Mouse (Mus musculus) mature B cell (primary cell): ENCODE data around the gene Dnajb4.
"Not testable (repeated sequence)": the region's sequence is repeated elsewhere in the genome, so short reads cannot be mapped to it uniquely, and the experiment has no call there.

ENCODE experiments used
- in situ Hi-C: fragments of 300-500 bp; cut with MboI; formaldehyde crosslinking; loops from 2 replicates; pipeline ENCODE4 v1.14.3; 2019

Gene Dnajb4

GRCm38 (mm10) chr3:152209967-152210634 is at the start of gene Dnajb4, which contains the start of gene Fubp1:
Gene Dnajb4 (minus strand): TSS chr3:152210302.
Gene Fubp1 (plus strand): TSS chr3:152210422.
- in situ Hi-C loops, result no loop called here

- in situ Hi-C loops, result not testable (repeated sequence)
Observed at GRCm38 (mm10) chr3:152259409-152259808, 49.3 kb upstream of the Dnajb4 start.

- in situ Hi-C loops, result no loop called here
Observed at GRCm38 (mm10) chr3:152257528-152257927, 47.4 kb upstream of the Dnajb4 start.

- in situ Hi-C loops, result no loop called here
Observed at GRCm38 (mm10) chr3:152250487-152250886, 40.4 kb upstream of the Dnajb4 start.

GRCm38 (mm10) chr3:152247708-152248107 is 37.6 kb upstream of the Dnajb4 start:
- in situ Hi-C loops, result no loop called here

- in situ Hi-C loops, result no loop called here
Observed at GRCm38 (mm10) chr3:152245273-152245910, 35.3 kb upstream of the Dnajb4 start.

- in situ Hi-C loops, result no loop called here
Observed at GRCm38 (mm10) chr3:152243304-152243703, 33.2 kb upstream of the Dnajb4 start.

GRCm38 (mm10) chr3:152241098-152241497 is 31.0 kb upstream of the Dnajb4 start:
- in situ Hi-C loops, result no loop called here

- in situ Hi-C loops, result no loop called here
Observed at GRCm38 (mm10) chr3:152239592-152239991, 29.5 kb upstream of the Dnajb4 start.

- in situ Hi-C loops, result no loop called here
Observed at GRCm38 (mm10) chr3:152238836-152239235, 28.7 kb upstream of the Dnajb4 start.

GRCm38 (mm10) chr3:152235805-152236204 is 25.7 kb upstream of the Dnajb4 start:
- in situ Hi-C loops, result no loop called here

GRCm38 (mm10) chr3:152235238-152235637 is 25.1 kb upstream of the Dnajb4 start:
- in situ Hi-C loops, result no loop called here

GRCm38 (mm10) chr3:152231333-152232100 is 21.4 kb upstream of the Dnajb4 start:
- in situ Hi-C loops, result no loop called here

GRCm38 (mm10) chr3:152229271-152229670 is 19.2 kb upstream of the Dnajb4 start:
- in situ Hi-C loops, result no loop called here

GRCm38 (mm10) chr3:152228843-152229242 is 18.7 kb upstream of the Dnajb4 start:
- in situ Hi-C loops, result no loop called here

GRCm38 (mm10) chr3:152225906-152226305 is 15.8 kb upstream of the Dnajb4 start:
- in situ Hi-C loops, result no loop called here

- in situ Hi-C loops, result no loop called here
Observed at GRCm38 (mm10) chr3:152224918-152225317, 14.8 kb upstream of the Dnajb4 start.

- in situ Hi-C loops, result no loop called here
Observed at GRCm38 (mm10) chr3:152213416-152213815, 3.3 kb upstream of the Dnajb4 start.

GRCm38 (mm10) chr3:152211731-152212279 is 1.7 kb upstream of the Dnajb4 start:
- in situ Hi-C loops, result no loop called here

GRCm38 (mm10) chr3:152210728-152211391 is 758 bp upstream of the Dnajb4 start:
- in situ Hi-C loops, result no loop called here

GRCm38 (mm10) chr3:152209177-152209966 is 730 bp downstream of the Dnajb4 start:
- in situ Hi-C loops, result no loop called here
